Mouse (Mus musculus) liver, embryonic 13.5 days (tissue): Measurements from ENCODE around the gene Hdac4. TPM values are rescaled to one million over a fixed set of nuclear protein-coding genes. Genes with fewer than 3 reads are reported as not detected.
A peak's percentile ranks its signal among the peaks of the same experiment; 100 is the strongest.

Experiments
- ATAC-seq: fragments of 200-750 bp; cut with Nextera tagmentation; 2 replicates; pipeline ENCODE4 v1.8.0; 2017; ENCODE audit warnings: low read depth, mild to moderate bottlenecking, moderate number of reproducible peaks, moderate library complexity
- DNase-seq: peaks from one replicate; pipeline ENCODE4 v3.0.0; 2022
- H3K27ac ChIP-seq: fragments of 300-500 bp; sonication (generic); 2 replicates; pipeline ENCODE4 v1.5.1; 2015; ENCODE audit warnings: moderate library complexity, mild to moderate bottlenecking, inconsistent platforms
- H3K27me3 ChIP-seq: fragments of 300-500 bp; sonication (generic); 2 replicates; pipeline ENCODE4 v1.6.1; 2015; ENCODE audit warnings: mild to moderate bottlenecking, inconsistent platforms
- H3K36me3 ChIP-seq: fragments of 300-500 bp; sonication (generic); 2 replicates; pipeline ENCODE4 v1.6.1; 2015; ENCODE audit warnings: mild to moderate bottlenecking, inconsistent platforms
- H3K4me1 ChIP-seq: fragments of 300-500 bp; sonication (generic); replicated peaks from 2 replicates; pipeline ENCODE4 v1.6.1; 2015; ENCODE audit warnings: inconsistent platforms
- H3K4me2 ChIP-seq: fragments of 300-500 bp; sonication (generic); 2 replicates; pipeline ENCODE4 v1.6.1; 2015; ENCODE audit warnings: inconsistent platforms, mild to moderate bottlenecking, moderate library complexity
- H3K4me3 ChIP-seq: fragments of 300-500 bp; sonication (generic); replicated peaks from 2 replicates; pipeline ENCODE4 v1.5.1; 2015; ENCODE audit warnings: mild to moderate bottlenecking, inconsistent platforms
- H3K9ac ChIP-seq: fragments of 300-500 bp; sonication (generic); 2 replicates; pipeline ENCODE4 v1.6.1; 2015; ENCODE audit warnings: mild to moderate bottlenecking, inconsistent platforms
- H3K9me3 ChIP-seq: fragments of 300-500 bp; sonication (generic); replicated peaks from 2 replicates; pipeline ENCODE4 v1.6.1; 2016; ENCODE audit warnings: inconsistent platforms
- WGBS: fragments of 180-500 bp; shearing (Covaris S2); methylation state at CpG from one replicate; pipeline ENCODE4 v1.1.7; 2015; ENCODE audit not compliant: insufficient replicate concordance; 5-methylcytosine and 5-hydroxymethylcytosine counted together
- polyA plus RNA-seq: library from polyadenylated mRNA; unstranded; fragments of >200 nt; fragmentation: Nextera tagmentation; extraction: Ambion mirVana; gene quantifications from 2 replicates; pipeline ENCODE4 v1.2.1, GENCODE M21; 2015

The Hdac4 gene
- polyA plus RNA-seq, 1 experiment from 2014 or later = 3.9 TPM

GRCm38 (mm10) chr1:91923567-91923966 is 271.9 kb downstream of the Hdac4 start:
- no peak for ATAC-seq
- H3K4me1 ChIP-seq = no peaks in the 10 kb centered on the region
- 75% methylated on average over 9 of the region's 9 CpGs for WGBS

GRCm38 (mm10) chr1:91922235-91923152 is 273.0 kb downstream of the Hdac4 start:
- 66% methylated on average over 7 of the region's 7 CpGs for WGBS
- Histone ChIP-seq H3K27me3 (no peaks in the 10 kb centered on the region), H3K36me3 (no peaks in the 10 kb centered on the region), H3K9me3 (no peaks in the 10 kb centered on the region), H3K9ac (no peak overlapping the region), H3K4me1 (no peaks in the 10 kb centered on the region), H3K4me2 (no peak overlapping the region), H3K27ac (no peak overlapping the region), H3K4me3 (no peak overlapping the region)
- DNase-seq = no peak
- no peak for ATAC-seq

More at GRCm38 (mm10) chr1:91923567-91923966, 271.9 kb downstream of the Hdac4 start:
- no peak overlapping the region for H3K27ac ChIP-seq
- DNase-seq = no peak
- no peaks in the 10 kb centered on the region for H3K27me3 ChIP-seq
- H3K4me3 ChIP-seq = no peak overlapping the region
- no peaks in the 10 kb centered on the region for H3K9me3 ChIP-seq
- no peak overlapping the region for H3K4me2 ChIP-seq
- H3K36me3 ChIP-seq = no peaks in the 10 kb centered on the region
- H3K9ac ChIP-seq = no peak overlapping the region

GRCm38 (mm10) chr1:91921702-91922101 is 273.8 kb downstream of the Hdac4 start:
- Histone ChIP-seq H3K27ac (no peak overlapping the region), H3K36me3 (no peaks in the 10 kb centered on the region), H3K4me2 (no peak overlapping the region), H3K27me3 (no peaks in the 10 kb centered on the region), H3K9ac (no peak overlapping the region), H3K9me3 (no peaks in the 10 kb centered on the region), H3K4me3 (no peak overlapping the region), H3K4me1 (no peaks in the 10 kb centered on the region)
- DNase-seq = no peak
- no peak for ATAC-seq
- WGBS = 73% methylated on average over 4 of the region's 4 CpGs

- Histone ChIP-seq H3K9me3 (no peaks in the 10 kb centered on the region), H3K36me3 (no peaks in the 10 kb centered on the region), H3K27me3 (no peaks in the 10 kb centered on the region), H3K9ac (no peak overlapping the region), H3K4me3 (no peak overlapping the region), H3K4me2 (no peak overlapping the region), H3K27ac (no peak overlapping the region), H3K4me1 (no peaks in the 10 kb centered on the region)
- ATAC-seq (no peak), DNase-seq (no peak)
- 53% methylated on average over 5 of the region's 5 CpGs for whole genome bisulfite sequencing
These were observed 274.2 kb downstream of the Hdac4 start for GRCm38 (mm10) chr1:91921279-91921678.

GRCm38 (mm10) chr1:91920038-91920589 is 275.4 kb downstream of the Hdac4 start:
- Histone ChIP-seq H3K4me2 (no peak overlapping the region), H3K4me3 (no peak overlapping the region), H3K9ac (no peak overlapping the region), H3K4me1 (no peaks in the 10 kb centered on the region), H3K9me3 (no peaks in the 10 kb centered on the region), H3K27me3 (no peaks in the 10 kb centered on the region), H3K27ac (no peak overlapping the region), H3K36me3 (no peaks in the 10 kb centered on the region)
- DNase-seq (no peak), ATAC-seq (no peak)
- WGBS = 43% methylated on average over 7 of the region's 7 CpGs

GRCm38 (mm10) chr1:91918257-91918800 is 277.2 kb downstream of the Hdac4 start:
- no peak overlapping the region for H3K9ac ChIP-seq
- no peak overlapping the region for H3K4me2 ChIP-seq
- H3K27me3 ChIP-seq = no peaks in the 10 kb centered on the region
- no peak overlapping the region for H3K4me3 ChIP-seq
- H3K27ac ChIP-seq = no peak overlapping the region
- no peaks in the 10 kb centered on the region for H3K9me3 ChIP-seq
- no peaks in the 10 kb centered on the region for H3K36me3 ChIP-seq
- whole genome bisulfite sequencing = 66% methylated on average over 10 of the region's 10 CpGs
- no peaks in the 10 kb centered on the region for H3K4me1 ChIP-seq
- DNase-seq = no peak
- no peak for ATAC-seq

GRCm38 (mm10) chr1:91917596-91917995 is 277.9 kb downstream of the Hdac4 start:
- no peak for ATAC-seq
- Histone ChIP-seq H3K36me3 (no peaks in the 10 kb centered on the region), H3K4me2 (no peak overlapping the region), H3K9me3 (no peaks in the 10 kb centered on the region), H3K27ac (no peak overlapping the region), H3K4me3 (no peak overlapping the region), H3K9ac (no peak overlapping the region), H3K4me1 (no peaks in the 10 kb centered on the region), H3K27me3 (no peaks in the 10 kb centered on the region)
- no peak for DNase-seq
- WGBS = 48% methylated on average over 2 of the region's 2 CpGs

GRCm38 (mm10) chr1:91915961-91916360 is 279.5 kb downstream of the Hdac4 start:
- DNase-seq = no peak
- no peaks in the 10 kb centered on the region for H3K4me1 ChIP-seq
- no peak overlapping the region for H3K4me3 ChIP-seq
- no peaks in the 10 kb centered on the region for H3K9me3 ChIP-seq
- ATAC-seq = no peak
- no peaks in the 10 kb centered on the region for H3K36me3 ChIP-seq
- H3K4me2 ChIP-seq = no peak overlapping the region
- H3K27me3 ChIP-seq = no peaks in the 10 kb centered on the region
- H3K9ac ChIP-seq = no peak overlapping the region
- WGBS = 54% methylated on average over 5 of the region's 5 CpGs
- H3K27ac ChIP-seq = no peak overlapping the region

- Histone ChIP-seq H3K9ac (no peak overlapping the region), H3K36me3 (no peaks in the 10 kb centered on the region), H3K4me3 (no peak overlapping the region), H3K9me3 (no peaks in the 10 kb centered on the region), H3K4me2 (no peak overlapping the region), H3K27me3 (no peaks in the 10 kb centered on the region), H3K27ac (no peak overlapping the region), H3K4me1 (no peaks in the 10 kb centered on the region)
- WGBS = 50% methylated on average over 3 of the region's 3 CpGs
- no peak for ATAC-seq
- DNase-seq = no peak
These were observed 280.9 kb downstream of the Hdac4 start for GRCm38 (mm10) chr1:91914648-91915047.

GRCm38 (mm10) chr1:91913850-91914249 is 281.6 kb downstream of the Hdac4 start:
- 40% methylated on average over 6 of the region's 6 CpGs for WGBS
- Histone ChIP-seq H3K4me3 (no peak overlapping the region), H3K4me2 (no peak overlapping the region), H3K9me3 (no peaks in the 10 kb centered on the region), H3K36me3 (no peaks in the 10 kb centered on the region), H3K27ac (no peak overlapping the region), H3K27me3 (no peaks in the 10 kb centered on the region), H3K4me1 (no peaks in the 10 kb centered on the region), H3K9ac (no peak overlapping the region)
- ATAC-seq (no peak), DNase-seq (peak; percentile 15)

- Histone ChIP-seq H3K27me3 (no peaks in the 10 kb centered on the region), H3K36me3 (no peaks in the 10 kb centered on the region), H3K4me1 (no peaks in the 10 kb centered on the region), H3K27ac (no peak overlapping the region), H3K4me2 (no peak overlapping the region), H3K4me3 (no peak overlapping the region), H3K9ac (no peak overlapping the region), H3K9me3 (no peaks in the 10 kb centered on the region)
- DNase-seq (no peak), ATAC-seq (no peak)
- 49% methylated on average over 10 of the region's 10 CpGs for WGBS
These were observed 283.0 kb downstream of the Hdac4 start for GRCm38 (mm10) chr1:91912227-91913119.
